Mouse (Mus musculus) stomach, embryonic 16.5 days (tissue): Measurements from ENCODE around the gene Cdh6. TPM values are rescaled to one million over a fixed set of nuclear protein-coding genes. Genes with fewer than 3 reads are reported as not detected.
A peak's percentile ranks its signal among the peaks of the same experiment; 100 is the strongest.

ENCODE experiments used
- ATAC-seq: fragments of 200-750 bp; cut with Nextera tagmentation; 2 replicates; pipeline ENCODE4 v1.8.0; 2017; ENCODE audit warnings: moderate number of reproducible peaks, moderate TSS enrichment; ENCODE audit not compliant: insufficient read depth, low FRiP score
- H3K27ac ChIP-seq: fragments of 300-500 bp; sonication (generic); 2 replicates; pipeline ENCODE4 v1.5.1; 2014; ENCODE audit warnings: low read length
- H3K27me3 ChIP-seq: fragments of 300-500 bp; sonication (generic); 2 replicates; pipeline ENCODE4 v1.6.1; 2014; ENCODE audit warnings: low read length, control low read depth, mixed read lengths; ENCODE audit not compliant: control insufficient read depth, insufficient read depth
- H3K36me3 ChIP-seq: fragments of 300-500 bp; sonication (generic); 2 replicates; pipeline ENCODE4 v1.6.1; 2014; ENCODE audit warnings: low read length; ENCODE audit not compliant: control insufficient read depth, insufficient read depth
- H3K4me1 ChIP-seq: fragments of 300-500 bp; sonication (generic); 2 replicates; pipeline ENCODE4 v1.6.1; 2014; ENCODE audit warnings: low read length, control low read depth, mixed read lengths; ENCODE audit not compliant: control insufficient read depth, insufficient read depth
- H3K4me2 ChIP-seq: fragments of 300-500 bp; sonication (generic); 2 replicates; pipeline ENCODE4 v1.6.1; 2014; ENCODE audit warnings: low read depth, low read length, mixed read lengths
- H3K4me3 ChIP-seq: fragments of 300-500 bp; sonication (generic); replicated peaks from 2 replicates; pipeline ENCODE4 v1.5.1; 2014; ENCODE audit warnings: mild to moderate bottlenecking, low read length
- H3K9ac ChIP-seq: fragments of 300-500 bp; sonication (generic); 2 replicates; pipeline ENCODE4 v1.6.1; 2014; ENCODE audit warnings: low read length
- H3K9me3 ChIP-seq: fragments of 300-500 bp; sonication (generic); replicated peaks from 2 replicates; pipeline ENCODE4 v1.6.1; 2016; ENCODE audit warnings: low read length, control low read depth; ENCODE audit not compliant: control insufficient read depth
- WGBS: fragments of 180-500 bp; shearing (Covaris S2); extraction: QIAGEN DNeasy Blood & Tissue Kit; methylation state at CpG from one replicate; pipeline ENCODE4 v1.1.7; 2014; 5-methylcytosine and 5-hydroxymethylcytosine counted together
- polyA plus RNA-seq: library from polyadenylated mRNA; unstranded; fragments of >200 nt; fragmentation: Nextera tagmentation; extraction: Ambion mirVana; gene quantifications from 2 replicates; pipeline ENCODE4 v1.2.1, GENCODE M21; 2015

The Cdh6 gene
- polyA plus RNA-seq, 1 experiment from 2014 or later: 4.5 TPM

DNA sequence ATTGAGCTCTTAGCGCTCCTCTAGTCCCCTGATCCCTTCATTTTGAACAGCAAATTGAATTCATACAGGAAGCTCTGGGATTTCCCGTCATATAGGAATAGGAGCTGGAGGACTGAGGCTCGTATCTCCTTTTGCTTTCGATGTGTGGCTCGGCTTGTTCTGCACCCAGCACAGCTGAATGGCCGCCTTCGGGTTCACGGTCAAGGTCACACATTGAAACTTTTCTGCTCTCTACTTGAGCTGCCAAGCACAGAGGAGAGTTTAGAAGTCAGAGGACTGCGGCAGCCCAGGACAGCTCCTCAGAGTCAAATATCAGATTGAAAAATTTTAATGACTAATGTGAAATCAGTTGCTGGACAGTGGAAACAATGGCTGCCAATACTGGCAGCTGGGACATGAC lies 88.7 kb downstream of the Cdh6 start:
- H3K9ac ChIP-seq: no peak overlapping the region
- H3K27ac ChIP-seq: no peak overlapping the region
- H3K4me2 ChIP-seq: no peak overlapping the region
- WGBS: 76% methylated on average over 9 of the region's 9 CpGs
- no peaks in the 10 kb centered on the region for H3K27me3 ChIP-seq
- no peaks in the 10 kb centered on the region for H3K9me3 ChIP-seq
- H3K4me1 ChIP-seq: no peaks in the 10 kb centered on the region
- no peak for ATAC-seq
- no peak overlapping the region for H3K4me3 ChIP-seq
- no peaks in the 10 kb centered on the region for H3K36me3 ChIP-seq

DNA sequence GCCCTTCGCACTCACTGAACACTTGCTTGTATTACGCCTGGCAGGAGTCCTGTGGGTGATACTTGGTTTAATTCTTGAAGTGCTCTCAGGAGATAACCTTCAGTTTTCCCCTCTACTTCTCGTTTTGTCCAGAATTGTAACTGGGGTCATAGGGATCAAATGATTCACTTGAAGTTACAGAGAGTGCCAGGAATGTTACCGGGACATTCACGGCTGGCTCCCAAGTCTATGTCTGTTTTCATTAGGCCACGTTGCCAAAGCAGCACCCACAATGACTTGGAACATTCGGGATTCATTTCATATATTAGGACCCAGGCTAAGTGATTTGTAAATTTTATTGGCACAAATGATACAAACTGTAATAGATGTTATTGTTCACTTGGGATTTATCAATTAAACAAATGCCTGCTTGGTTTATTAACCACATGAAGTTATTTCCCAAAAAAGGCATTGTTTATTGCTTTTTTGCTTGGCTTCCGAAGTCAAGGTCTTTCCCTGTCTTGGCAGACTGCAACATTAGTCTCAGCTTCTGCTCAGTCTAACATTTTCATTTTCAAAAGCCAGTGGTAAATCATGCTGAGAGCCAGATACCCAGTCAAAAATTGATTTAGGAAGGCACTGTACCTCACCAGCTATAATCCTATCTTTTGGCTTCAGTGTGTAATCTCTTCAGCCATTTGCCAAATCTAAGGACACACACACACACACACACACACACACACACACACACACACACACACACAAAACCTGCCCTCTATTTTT lies 96.4 kb downstream of the Cdh6 start:
- Histone ChIP-seq H3K27ac (no peak overlapping the region), H3K4me1 (no peaks in the 10 kb centered on the region), H3K4me3 (no peak overlapping the region), H3K9me3 (no peaks in the 10 kb centered on the region), H3K9ac (no peak overlapping the region), H3K4me2 (no peak overlapping the region), H3K36me3 (no peaks in the 10 kb centered on the region), H3K27me3 (no peaks in the 10 kb centered on the region)
- ATAC-seq: peak; percentile 47; the same call in 1 of the 2 replicates
- WGBS: 57% methylated on average over 8 of the region's 8 CpGs

DNA sequence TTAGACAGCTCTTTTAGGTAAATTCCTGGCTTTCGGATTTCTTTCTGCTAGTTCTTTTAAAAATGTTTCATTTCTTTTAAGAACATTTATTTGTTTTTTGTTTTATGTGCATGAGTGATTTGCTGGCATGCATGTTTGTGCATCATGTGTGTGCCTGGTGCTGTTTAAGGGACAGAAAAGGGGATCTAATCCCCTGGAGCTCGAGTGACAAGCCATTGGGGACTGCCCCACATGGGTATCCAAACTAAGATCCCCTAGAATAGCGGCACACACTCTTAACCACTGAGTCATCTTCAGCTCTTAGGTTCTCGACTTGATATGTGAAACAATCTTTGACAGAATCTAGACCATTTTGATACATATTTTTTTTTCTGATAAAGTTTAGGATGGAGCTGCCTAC lies 99.4 kb downstream of the Cdh6 start:
- Histone ChIP-seq H3K4me3 (no peak overlapping the region), H3K4me1 (no peaks in the 10 kb centered on the region), H3K36me3 (no peaks in the 10 kb centered on the region), H3K27me3 (no peaks in the 10 kb centered on the region), H3K9ac (no peak overlapping the region), H3K9me3 (no peaks in the 10 kb centered on the region), H3K4me2 (no peak overlapping the region), H3K27ac (no peak overlapping the region)
- 75% methylated on average over 4 of the region's 4 CpGs for WGBS
- ATAC-seq: no peak

DNA sequence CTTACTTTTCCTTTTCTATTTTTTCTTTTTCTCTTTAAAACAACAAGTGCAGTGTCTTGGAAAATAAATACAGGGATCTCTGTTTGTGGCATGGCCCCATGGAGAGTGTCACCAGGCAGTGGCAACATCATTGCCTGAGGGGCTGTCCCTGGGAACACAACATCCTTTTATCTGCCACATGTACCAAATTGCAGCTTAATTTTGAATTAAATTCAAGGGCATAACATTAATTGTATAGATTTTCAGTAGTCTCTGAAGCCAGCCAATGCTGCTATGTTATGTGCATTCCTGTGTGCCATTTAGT lies 105.3 kb downstream of the Cdh6 start:
- H3K9me3 ChIP-seq: no peaks in the 10 kb centered on the region
- H3K4me2 ChIP-seq: peak overlapping the region; percentile 53
- 0 out of 2 replicates have a peak, but pooled peaks cover 9% of the 10 kb centered on the region for H3K4me1 ChIP-seq
- H3K27me3 ChIP-seq: no peaks in the 10 kb centered on the region
- no peak for ATAC-seq
- H3K36me3 ChIP-seq: no peaks in the 10 kb centered on the region
- H3K9ac ChIP-seq: no peak overlapping the region
- H3K27ac ChIP-seq: no peak overlapping the region
- peak overlapping the region; percentile 35; the same call in 1 of the 2 replicates for H3K4me3 ChIP-seq

DNA sequence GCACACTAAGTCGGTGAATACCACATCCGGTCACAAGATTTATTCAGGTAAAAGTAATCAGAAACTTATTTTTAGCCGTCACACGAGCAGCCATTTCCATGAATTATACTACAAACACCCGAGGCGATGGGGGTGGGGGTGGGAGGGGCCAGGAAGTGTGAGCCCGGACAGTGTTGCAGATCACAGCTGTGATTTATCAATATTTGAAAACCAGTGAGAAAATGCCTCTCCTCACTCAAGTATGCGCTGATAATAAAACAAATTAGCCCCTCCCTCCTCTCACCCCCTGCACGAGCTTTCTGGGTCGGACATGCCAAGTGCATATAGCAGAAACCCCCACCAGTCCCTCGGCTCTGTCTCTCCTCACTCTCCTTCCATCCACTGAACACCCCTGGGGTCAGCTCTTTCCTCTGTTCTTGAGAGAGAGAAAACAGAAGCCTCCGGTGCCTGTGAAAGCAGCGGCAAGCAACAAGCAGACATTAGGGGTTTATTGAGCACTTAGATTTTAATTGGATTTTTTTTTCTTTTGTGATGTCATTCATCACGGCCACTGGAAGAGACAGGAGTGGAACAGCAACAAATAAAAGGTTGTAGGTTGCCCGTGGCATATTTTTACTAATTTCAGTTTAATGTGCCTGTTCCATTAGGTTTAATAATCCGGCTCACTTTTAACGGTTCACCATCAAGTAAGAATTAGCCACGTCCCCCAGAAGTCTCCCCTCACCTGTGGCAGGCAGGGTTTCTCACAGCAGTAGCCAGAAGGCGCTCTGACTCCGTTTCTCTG lies 105.9 kb downstream of the Cdh6 start:
- H3K27ac ChIP-seq: no peak overlapping the region
- H3K9me3 ChIP-seq: no peaks in the 10 kb centered on the region
- 0 out of 2 replicates have a peak, but pooled peaks cover 9% of the 10 kb centered on the region for H3K4me1 ChIP-seq
- H3K27me3 ChIP-seq: no peaks in the 10 kb centered on the region
- H3K4me3 ChIP-seq: peak overlapping the region; percentile 35
- peak overlapping the region; percentile 53 for H3K4me2 ChIP-seq
- H3K9ac ChIP-seq: peak overlapping the region; percentile 4; the same call in 1 of the 2 replicates
- WGBS: 20% methylated on average over 20 of the region's 20 CpGs
- H3K36me3 ChIP-seq: no peaks in the 10 kb centered on the region
- peak; percentile 40; the same call in 1 of the 2 replicates for ATAC-seq

DNA sequence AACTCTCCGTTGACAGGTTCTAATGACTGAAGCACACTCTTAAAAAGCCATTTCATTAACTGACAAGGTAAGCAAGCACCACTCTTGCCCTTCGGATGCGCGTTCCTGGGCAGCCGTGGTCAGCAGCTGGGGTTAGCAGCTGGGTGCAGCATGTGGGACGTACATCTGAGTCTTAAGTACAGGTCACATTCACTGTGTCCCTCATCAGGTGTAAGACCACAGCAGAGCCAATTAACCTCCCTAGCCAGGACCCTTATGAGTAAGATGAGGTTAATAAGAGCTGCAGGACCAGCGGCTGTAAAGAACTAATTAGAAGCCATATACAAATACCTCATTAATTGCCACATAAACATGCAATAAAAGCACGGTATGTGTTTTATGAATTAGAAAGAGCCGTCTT lies 106.7 kb downstream of the Cdh6 start:
- Histone ChIP-seq H3K9ac (no peak overlapping the region), H3K4me3 (no peak overlapping the region), H3K27me3 (no peaks in the 10 kb centered on the region), H3K36me3 (no peaks in the 10 kb centered on the region), H3K4me1 (0 out of 2 replicates have a peak, but pooled peaks cover 9% of the 10 kb centered on the region), H3K27ac (no peak overlapping the region), H3K4me2 (peak overlapping the region; percentile 53; the same call in 1 of the 2 replicates), H3K9me3 (no peaks in the 10 kb centered on the region)
- WGBS: 45% methylated on average over 9 of the region's 9 CpGs
- no peak for ATAC-seq

DNA sequence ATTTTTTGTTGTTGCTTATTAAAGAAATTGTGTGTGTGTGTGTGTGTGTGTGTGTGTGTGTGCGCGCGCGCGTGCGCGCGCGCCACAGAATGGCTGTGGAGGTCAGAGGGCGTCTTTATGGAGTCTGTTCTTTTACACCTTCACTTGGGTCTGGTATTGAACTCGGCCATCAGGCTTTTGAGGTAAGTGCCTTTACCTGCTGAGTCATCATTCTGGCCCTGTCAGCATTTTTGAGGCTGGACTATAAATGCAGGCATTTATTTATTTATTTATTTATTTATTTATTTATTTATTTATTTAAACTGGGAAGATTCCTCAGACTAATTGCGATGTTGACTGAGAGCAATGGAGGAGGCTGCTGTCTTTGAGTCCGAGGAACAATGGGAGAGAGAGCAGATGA lies 109.8 kb downstream of the Cdh6 start:
- 95% methylated on average over 13 of the region's 13 CpGs for WGBS
- no peak for ATAC-seq
- no peaks in the 10 kb centered on the region for H3K9me3 ChIP-seq
- H3K27me3 ChIP-seq: no peaks in the 10 kb centered on the region
- H3K36me3 ChIP-seq: no peaks in the 10 kb centered on the region
- no peak overlapping the region for H3K9ac ChIP-seq
- 0 out of 2 replicates have a peak, but pooled peaks cover 9% of the 10 kb centered on the region for H3K4me1 ChIP-seq
- H3K4me2 ChIP-seq: no peak overlapping the region
- H3K27ac ChIP-seq: no peak overlapping the region
- H3K4me3 ChIP-seq: no peak overlapping the region

DNA sequence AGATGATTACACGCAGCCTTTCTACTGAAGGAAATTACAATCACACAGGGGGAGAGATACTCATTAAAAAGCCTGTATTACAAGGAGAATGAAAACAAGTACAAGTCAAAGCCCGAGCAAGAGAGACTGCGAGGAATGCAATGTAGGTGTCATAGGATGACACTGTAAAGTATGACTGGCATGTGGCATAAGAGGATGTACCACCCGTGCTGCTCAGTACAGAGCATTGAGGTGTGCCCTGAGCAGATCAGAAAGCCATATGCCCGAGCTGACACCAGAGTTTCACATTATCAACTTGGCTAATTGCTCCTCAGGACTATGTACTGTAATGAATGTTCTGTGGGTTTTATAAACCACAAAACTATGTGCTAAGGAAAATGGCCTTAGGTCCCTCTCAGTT lies 115.7 kb downstream of the Cdh6 start:
- Histone ChIP-seq H3K9ac (no peak overlapping the region), H3K4me1 (no peaks in the 10 kb centered on the region), H3K36me3 (no peaks in the 10 kb centered on the region), H3K27me3 (no peaks in the 10 kb centered on the region), H3K27ac (no peak overlapping the region), H3K4me2 (no peak overlapping the region), H3K9me3 (no peaks in the 10 kb centered on the region), H3K4me3 (no peak overlapping the region)
- no peak for ATAC-seq
- 76% methylated on average over 5 of the region's 5 CpGs for WGBS

DNA sequence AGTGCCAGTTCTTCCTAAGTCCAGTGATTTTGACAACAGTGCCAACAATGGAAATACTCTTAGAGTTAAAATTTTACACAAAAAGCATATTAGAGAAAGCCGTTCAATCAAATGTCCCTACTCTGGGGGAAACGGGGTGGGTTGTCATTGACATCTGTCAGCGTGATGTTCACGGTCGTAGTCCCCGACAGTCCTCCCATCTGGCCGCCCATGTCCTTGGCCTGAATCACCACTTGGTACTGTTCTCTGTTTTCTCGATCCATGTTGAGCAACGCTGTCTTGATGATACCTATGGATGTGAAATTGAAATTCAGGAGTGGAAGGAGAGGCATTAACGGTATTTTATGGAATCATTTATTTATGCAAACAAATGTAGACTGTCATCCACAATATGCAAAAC lies 116.2 kb downstream of the Cdh6 start:
- no peak overlapping the region for H3K27ac ChIP-seq
- H3K36me3 ChIP-seq: no peaks in the 10 kb centered on the region
- ATAC-seq: no peak
- no peak overlapping the region for H3K4me3 ChIP-seq
- no peaks in the 10 kb centered on the region for H3K4me1 ChIP-seq
- no peak overlapping the region for H3K4me2 ChIP-seq
- 93% methylated on average over 10 of the region's 10 CpGs for WGBS
- no peak overlapping the region for H3K9ac ChIP-seq
- no peaks in the 10 kb centered on the region for H3K9me3 ChIP-seq
- no peaks in the 10 kb centered on the region for H3K27me3 ChIP-seq
